Comparison of ENCODE assay signal across 11 mouse cellular contexts in the genomic region with DNA sequence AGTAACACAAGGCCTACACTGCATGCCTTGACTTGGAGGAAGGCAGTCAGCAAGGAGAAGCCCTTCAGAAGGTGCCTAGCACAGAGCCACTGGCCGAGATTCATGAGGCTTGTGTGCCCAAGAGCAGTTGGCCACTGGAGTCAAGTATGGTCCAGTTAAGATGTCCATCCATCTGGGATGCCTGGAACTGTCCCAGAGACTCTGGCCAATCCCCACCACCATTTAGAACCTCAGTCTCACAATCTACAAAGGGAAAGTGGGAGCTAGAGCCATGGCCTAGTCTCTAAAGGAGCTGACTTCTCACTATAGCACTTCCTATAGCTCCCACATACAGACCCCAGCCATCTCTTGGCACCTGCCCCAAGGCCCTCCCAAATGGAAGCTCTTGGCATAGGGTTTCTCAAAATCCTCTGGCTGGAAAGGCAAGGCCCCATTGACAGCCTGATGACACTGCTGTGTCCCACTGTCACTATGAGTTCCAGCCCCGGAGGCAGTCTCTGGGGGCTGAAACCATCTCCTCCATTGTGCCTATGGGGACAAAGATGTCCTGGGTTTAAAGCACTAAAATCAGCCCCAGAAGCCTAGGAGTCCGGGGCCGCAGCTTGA. TPM values are rescaled to one million over a fixed set of nuclear protein-coding genes. Genes with fewer than 3 reads are reported as not detected.
A peak's percentile ranks its signal among the peaks of the same experiment; 100 is the strongest.
DNase-seq lines count a peak whose midpoint lies in the region; ATAC-seq and TF ChIP-seq lines count a peak whose summit lies in the region.
"Had no signal": no experiment of that assay in that cellular context is flagged by ENCODE, and none has a peak within 500 bp of the region (broad histone marks: within the 10 kb centered on the region; RNA-seq: fewer than 3 reads in every experiment).

No protein-coding gene starts in this region.

- H3K9ac ChIP-seq in kidney, postnatal 0 days (ENCODE audit: low read depth, low read length), result no peak overlapping the region
- H3K9ac ChIP-seq in embryonic facial prominence, embryonic 15.5 days, result no peak overlapping the region
- 0 out of 2 replicates have a peak overlapping the region, but pooled peaks have one; percentile 47 for H3K9ac ChIP-seq in intestine, embryonic 16.5 days (ENCODE audit: low read depth, low read length)
- H3K9ac ChIP-seq in neural tube, embryonic 14.5 days (replicated peaks; ENCODE audit: low read depth, low read length), result no peak overlapping the region
- H3K9ac ChIP-seq: lung, embryonic 15.5 days had no signal

- no peak overlapping the region for H3K27ac ChIP-seq in kidney, postnatal 0 days
- 0 out of 2 replicates have a peak overlapping the region, but pooled peaks have one; percentile 23 for H3K27ac ChIP-seq in embryonic facial prominence, embryonic 15.5 days (replicated peaks)
- peak overlapping the region; percentile 34; the same call in 1 of the 2 replicates for H3K27ac ChIP-seq in intestine, embryonic 16.5 days (ENCODE audit: low read length)
- H3K27ac ChIP-seq in neural tube, embryonic 14.5 days (ENCODE audit: low read depth, low read length), result peak overlapping the region; percentile 80

- H3K36me3 ChIP-seq in kidney, postnatal 0 days (ENCODE audit: insufficient read depth, low read length), result no peaks in the 10 kb centered on the region
- H3K36me3 ChIP-seq in embryonic facial prominence, embryonic 15.5 days, result no peaks in the 10 kb centered on the region
- no peaks in the 10 kb centered on the region for H3K36me3 ChIP-seq in intestine, embryonic 16.5 days (ENCODE audit: control insufficient read depth, insufficient read depth, low read length)
- no peaks in the 10 kb centered on the region for H3K36me3 ChIP-seq in neural tube, embryonic 14.5 days (ENCODE audit: control insufficient read depth, insufficient read depth, low read length)
- H3K36me3 ChIP-seq: lung, embryonic 15.5 days had no signal

- H3K4me3 ChIP-seq in kidney, postnatal 0 days (replicated peaks; ENCODE audit: low read depth, low read length), result no peak overlapping the region
- H3K4me3 ChIP-seq in embryonic facial prominence, embryonic 15.5 days (replicated peaks), result no peak overlapping the region
- H3K4me3 ChIP-seq in intestine, embryonic 16.5 days (ENCODE audit: low read length), result no peak overlapping the region
- H3K4me3 ChIP-seq in neural tube, embryonic 14.5 days (ENCODE audit: low read depth, low read length), result no peak overlapping the region

- H3K4me2 ChIP-seq in kidney, postnatal 0 days (ENCODE audit: low read length), result peak overlapping the region; percentile 35; the same call in 1 of the 2 replicates
- H3K4me2 ChIP-seq in embryonic facial prominence, embryonic 15.5 days (replicated peaks), result peak overlapping the region; percentile 22; the same call in 1 of the 2 replicates
- peak overlapping the region; percentile 41; the same call in 1 of the 2 replicates for H3K4me2 ChIP-seq in intestine, embryonic 16.5 days (ENCODE audit: low read depth, low read length)
- no peak overlapping the region for H3K4me2 ChIP-seq in neural tube, embryonic 14.5 days (ENCODE audit: low read depth, low read length)

- H3K27me3 ChIP-seq in kidney, postnatal 0 days (ENCODE audit: insufficient read depth, low read length), result peaks cover 9% of the 10 kb centered on the region
- peaks cover 28% of the 10 kb centered on the region for H3K27me3 ChIP-seq in embryonic facial prominence, embryonic 15.5 days
- no peaks in the 10 kb centered on the region; the same call in 1 of the 2 replicates for H3K27me3 ChIP-seq in intestine, embryonic 16.5 days (replicated peaks; ENCODE audit: control insufficient read depth, insufficient read depth, low read length)
- no peaks in the 10 kb centered on the region for H3K27me3 ChIP-seq in neural tube, embryonic 14.5 days (ENCODE audit: control insufficient read depth, insufficient read depth, low read length)

- ATAC-seq in kidney, postnatal 0 days (replicated peaks; ENCODE audit: low FRiP score, low read depth), result no peak
- ATAC-seq in embryonic facial prominence, embryonic 15.5 days (ENCODE audit: insufficient number of reproducible peaks, low FRiP score, low TSS enrichment, low read depth), result no peak
- no peak for ATAC-seq in intestine, embryonic 16.5 days
- no peak for ATAC-seq in neural tube, embryonic 14.5 days (ENCODE audit: low read depth)

- H3K9me3 ChIP-seq in kidney, postnatal 0 days (replicated peaks; ENCODE audit: low read length), result no peaks in the 10 kb centered on the region
- no peaks in the 10 kb centered on the region for H3K9me3 ChIP-seq in embryonic facial prominence, embryonic 15.5 days (replicated peaks)
- H3K9me3 ChIP-seq in intestine, embryonic 16.5 days (ENCODE audit: control insufficient read depth, low read length), result no peaks in the 10 kb centered on the region
- no peaks in the 10 kb centered on the region for H3K9me3 ChIP-seq in neural tube, embryonic 14.5 days (ENCODE audit: control insufficient read depth, low read length)
- H3K9me3 ChIP-seq: lung, embryonic 15.5 days had no signal

- 26% methylated on average over 4 of the region's 4 CpGs for WGBS in kidney, postnatal 0 days
- 28% methylated on average over 4 of the region's 4 CpGs for WGBS in embryonic facial prominence, embryonic 15.5 days
- 33% methylated on average over 4 of the region's 4 CpGs for WGBS in intestine, embryonic 16.5 days
- WGBS in neural tube, embryonic 14.5 days, result 19% methylated on average over 4 of the region's 4 CpGs

- no peak for DNase-seq in kidney, postnatal 0 days (ENCODE audit: low spot score)
- DNase-seq in kidney, adult 11 months, result no peak
- DNase-seq in right cerebral cortex, postnatal 25 days, result no peak
- no peak for DNase-seq in layer of hippocampus, postnatal 14 days (ENCODE audit: low spot score in 2 of 2)
- DNase-seq in right cerebral cortex, adult 18-20 months, result no peak
- DNase-seq: gastrocnemius, postnatal 10 days; kidney, adult 8-10 months had no signal

- 0 out of 2 replicates have a peak, but pooled peaks cover 13% of the 10 kb centered on the region for H3K4me1 ChIP-seq in kidney, postnatal 0 days (replicated peaks; ENCODE audit: insufficient read depth, low read length)
- peaks cover 39% of the 10 kb centered on the region for H3K4me1 ChIP-seq in embryonic facial prominence, embryonic 15.5 days
- H3K4me1 ChIP-seq in intestine, embryonic 16.5 days (ENCODE audit: control insufficient read depth, insufficient read depth, low read length), result peaks cover 65% of the 10 kb centered on the region
- H3K4me1 ChIP-seq in neural tube, embryonic 14.5 days (ENCODE audit: control insufficient read depth, insufficient read depth, low read length), result peaks cover 37% of the 10 kb centered on the region

- TF ChIP-seq CTCF in kidney, postnatal 0 days (IDR thresholded peaks at IDR 0.05; ENCODE audit: low read depth), result no peak

RNA-seq across cellular contexts. Expression of a gene that starts 11.1 kb away (rescaled TPM):
- 24.9 and 28.3 TPM in 2 replicates for polyA plus RNA-seq in kidney, postnatal 0 days (2015; fragmentation: Nextera tagmentation; extraction: Ambion mirVana)
- 33.5 and 46.4 TPM in 2 replicates for polyA plus RNA-seq in embryonic facial prominence, embryonic 15.5 days (2015; fragmentation: Nextera tagmentation; extraction: Ambion mirVana)
- 49.3 and 52.1 TPM in 2 replicates for polyA plus RNA-seq in intestine, embryonic 16.5 days (2015; fragmentation: Nextera tagmentation; extraction: Ambion mirVana)
- 82.7 and 114 TPM in 2 replicates for polyA plus RNA-seq in neural tube, embryonic 14.5 days (2014; fragmentation: Nextera tagmentation; extraction: Ambion mirVana)
- total RNA-seq in layer of hippocampus, postnatal 14 days (2021), result 10 to 100 TPM; 49.2 to 53.7 TPM
